Mouse (Mus musculus): Measurements from ENCODE around the gene Zdhhc17. TPM values are rescaled to one million over a fixed set of nuclear protein-coding genes. Genes with fewer than 3 reads are reported as not detected.

Gene Zdhhc17
- polyA plus RNA-seq, 1 experiment from 2014 or later: 19.7 TPM

GRCm38 (mm10) chr10:110994761-110995160 is 15.2 kb downstream of the Zdhhc17 start:
- H3K4me3 ChIP-seq (ENCODE audit: low read depth, low read length): no peak overlapping the region
- H3K4me2 ChIP-seq: no peak overlapping the region
- no peaks in the 10 kb centered on the region for H3K27me3 ChIP-seq (ENCODE audit: control insufficient read depth, insufficient read depth, low read length)
- ATAC-seq (replicated peaks; ENCODE audit: insufficient number of reproducible peaks, low FRiP score, low TSS enrichment): no peak
- H3K36me3 ChIP-seq (ENCODE audit: control insufficient read depth, insufficient read depth, low read length): no peaks in the 10 kb centered on the region
- H3K27ac ChIP-seq (ENCODE audit: low read depth, low read length): no peak overlapping the region
- no peaks in the 10 kb centered on the region for H3K9me3 ChIP-seq (replicated peaks; ENCODE audit: control insufficient read depth, low read length)
- peaks cover 18% of the 10 kb centered on the region for H3K4me1 ChIP-seq (ENCODE audit: control insufficient read depth, insufficient read depth, low read length)
- 64% methylated on average over 5 of the region's 5 CpGs for WGBS (ENCODE audit: insufficient replicate concordance)
- H3K9ac ChIP-seq (ENCODE audit: low read depth, low read length): no peak overlapping the region

GRCm38 (mm10) chr10:110993249-110993648 is 16.7 kb downstream of the Zdhhc17 start:
- no peak overlapping the region for H3K4me2 ChIP-seq
- no peak overlapping the region for H3K4me3 ChIP-seq (ENCODE audit: low read depth, low read length)
- no peaks in the 10 kb centered on the region for H3K27me3 ChIP-seq (ENCODE audit: control insufficient read depth, insufficient read depth, low read length)
- no peaks in the 10 kb centered on the region for H3K9me3 ChIP-seq (replicated peaks; ENCODE audit: control insufficient read depth, low read length)
- no peak for ATAC-seq (replicated peaks; ENCODE audit: insufficient number of reproducible peaks, low FRiP score, low TSS enrichment)
- 68% methylated on average over 5 of the region's 5 CpGs for WGBS (ENCODE audit: insufficient replicate concordance)
- H3K4me1 ChIP-seq (ENCODE audit: control insufficient read depth, insufficient read depth, low read length): peaks cover 18% of the 10 kb centered on the region
- no peak overlapping the region for H3K9ac ChIP-seq (ENCODE audit: low read depth, low read length)
- H3K36me3 ChIP-seq (ENCODE audit: control insufficient read depth, insufficient read depth, low read length): no peaks in the 10 kb centered on the region
- H3K27ac ChIP-seq (ENCODE audit: low read depth, low read length): no peak overlapping the region

- 32% methylated on average over 9 of the region's 9 CpGs for WGBS (ENCODE audit: insufficient replicate concordance)
- Histone ChIP-seq H3K4me3 (ENCODE audit: low read depth, low read length) (no peak overlapping the region), H3K27me3 (ENCODE audit: control insufficient read depth, insufficient read depth, low read length) (no peaks in the 10 kb centered on the region), H3K9me3 (replicated peaks; ENCODE audit: control insufficient read depth, low read length) (no peaks in the 10 kb centered on the region), H3K4me2 (peak overlapping the region; percentile 9; the same call in 1 of the 2 replicates), H3K27ac (ENCODE audit: low read depth, low read length) (0 out of 2 replicates have a peak overlapping the region, but pooled peaks have one; percentile 22), H3K36me3 (ENCODE audit: control insufficient read depth, insufficient read depth, low read length) (no peaks in the 10 kb centered on the region), H3K9ac (ENCODE audit: low read depth, low read length) (peak overlapping the region; percentile 28; the same call in 1 of the 2 replicates), H3K4me1 (ENCODE audit: control insufficient read depth, insufficient read depth, low read length) (peaks cover 18% of the 10 kb centered on the region)
- ATAC-seq (replicated peaks; ENCODE audit: insufficient number of reproducible peaks, low FRiP score, low TSS enrichment): no peak
Observed at GRCm38 (mm10) chr10:110992047-110992431, 17.9 kb downstream of the Zdhhc17 start.

DNA sequence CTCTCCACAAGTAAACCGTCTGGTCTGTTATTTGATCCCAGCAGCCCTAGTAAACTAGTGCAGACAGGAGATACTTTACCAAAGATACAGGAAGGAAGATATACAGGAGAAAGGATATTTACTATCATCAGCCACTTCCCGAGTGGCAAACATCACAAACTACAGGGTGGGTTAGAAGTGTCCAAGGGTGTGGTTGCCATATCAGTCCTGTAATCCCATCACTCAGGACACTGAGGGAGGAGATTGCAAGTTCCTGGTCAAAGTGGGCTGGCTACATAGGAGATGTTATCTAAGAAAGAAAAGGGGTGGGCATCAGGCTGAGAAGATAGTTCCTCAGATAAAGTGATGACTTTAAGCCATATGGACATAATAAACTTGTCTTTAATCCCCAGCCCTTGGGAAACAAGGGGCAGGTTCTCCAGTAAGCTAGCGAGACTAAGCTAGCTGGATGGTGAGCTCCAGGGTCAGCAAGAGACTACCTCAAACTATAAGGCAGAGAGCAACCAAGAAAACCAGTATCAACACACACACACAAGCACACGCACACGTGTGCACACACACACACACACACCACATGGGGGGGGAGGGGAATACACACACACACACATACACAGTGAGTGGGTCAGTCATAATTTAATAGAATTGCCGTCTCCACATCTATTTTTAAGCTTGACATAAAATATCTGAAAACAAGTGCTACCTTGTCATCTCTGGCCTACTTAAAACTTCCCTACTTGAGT is 18.5 kb downstream of the Zdhhc17 start:
- 0 out of 2 replicates have a peak overlapping the region, but pooled peaks have one; percentile 22 for H3K27ac ChIP-seq (ENCODE audit: low read depth, low read length)
- no peak overlapping the region for H3K4me3 ChIP-seq (ENCODE audit: low read depth, low read length)
- no peak for ATAC-seq (replicated peaks; ENCODE audit: insufficient number of reproducible peaks, low FRiP score, low TSS enrichment)
- H3K9me3 ChIP-seq (replicated peaks; ENCODE audit: control insufficient read depth, low read length): no peaks in the 10 kb centered on the region
- H3K4me2 ChIP-seq: no peak overlapping the region
- 53% methylated on average over 6 of the region's 6 CpGs for WGBS (ENCODE audit: insufficient replicate concordance)
- no peaks in the 10 kb centered on the region for H3K36me3 ChIP-seq (ENCODE audit: control insufficient read depth, insufficient read depth, low read length)
- H3K27me3 ChIP-seq (ENCODE audit: control insufficient read depth, insufficient read depth, low read length): no peaks in the 10 kb centered on the region
- peaks cover 22% of the 10 kb centered on the region for H3K4me1 ChIP-seq (ENCODE audit: control insufficient read depth, insufficient read depth, low read length)
- 0 out of 2 replicates have a peak overlapping the region, but pooled peaks have one; percentile 28 for H3K9ac ChIP-seq (ENCODE audit: low read depth, low read length)

- no peak for ATAC-seq (replicated peaks; ENCODE audit: insufficient number of reproducible peaks, low FRiP score, low TSS enrichment)
- Histone ChIP-seq H3K4me1 (ENCODE audit: control insufficient read depth, insufficient read depth, low read length) (peaks cover 18% of the 10 kb centered on the region), H3K4me3 (ENCODE audit: low read depth, low read length) (no peak overlapping the region), H3K27me3 (ENCODE audit: control insufficient read depth, insufficient read depth, low read length) (no peaks in the 10 kb centered on the region), H3K27ac (ENCODE audit: low read depth, low read length) (no peak overlapping the region), H3K9ac (ENCODE audit: low read depth, low read length) (no peak overlapping the region), H3K36me3 (ENCODE audit: control insufficient read depth, insufficient read depth, low read length) (no peaks in the 10 kb centered on the region), H3K4me2 (no peak overlapping the region), H3K9me3 (replicated peaks; ENCODE audit: control insufficient read depth, low read length) (no peaks in the 10 kb centered on the region)
- 59% methylated on average over 2 of the region's 2 CpGs for WGBS (ENCODE audit: insufficient replicate concordance)
Observed at GRCm38 (mm10) chr10:110989729-110990128, 20.2 kb downstream of the Zdhhc17 start.

DNA sequence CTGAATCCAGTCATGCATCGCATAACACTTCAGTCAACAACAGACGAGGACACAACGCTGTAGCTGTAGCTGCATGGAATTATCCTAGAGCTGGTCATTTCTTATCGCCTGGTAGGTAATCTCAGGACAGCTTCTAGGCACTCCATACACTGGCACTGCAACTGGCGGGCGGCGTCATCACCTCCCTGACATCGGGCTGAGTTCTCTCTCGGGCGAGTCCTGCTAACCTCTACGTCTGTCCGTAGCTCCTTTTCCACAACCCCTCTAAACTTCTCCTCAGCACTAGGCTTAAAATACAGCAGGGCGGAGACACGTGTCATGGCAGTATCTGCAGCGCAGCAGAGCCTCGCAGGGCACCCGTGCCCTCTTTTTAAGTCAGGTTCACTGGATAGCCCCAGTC is 23.3 kb downstream of the Zdhhc17 start:
- no peak for ATAC-seq (replicated peaks; ENCODE audit: insufficient number of reproducible peaks, low FRiP score, low TSS enrichment)
- H3K9ac ChIP-seq (ENCODE audit: low read depth, low read length): no peak overlapping the region
- 0 out of 2 replicates have a peak overlapping the region, but pooled peaks have one; percentile 35 for H3K27ac ChIP-seq (ENCODE audit: low read depth, low read length)
- peaks cover 9% of the 10 kb centered on the region for H3K4me1 ChIP-seq (ENCODE audit: control insufficient read depth, insufficient read depth, low read length)
- H3K36me3 ChIP-seq (ENCODE audit: control insufficient read depth, insufficient read depth, low read length): no peaks in the 10 kb centered on the region
- peak overlapping the region; percentile 47 for H3K4me2 ChIP-seq
- no peak overlapping the region for H3K4me3 ChIP-seq (ENCODE audit: low read depth, low read length)
- no peaks in the 10 kb centered on the region for H3K27me3 ChIP-seq (ENCODE audit: control insufficient read depth, insufficient read depth, low read length)
- WGBS (ENCODE audit: insufficient replicate concordance): 47% methylated on average over 17 of the region's 17 CpGs
- no peaks in the 10 kb centered on the region for H3K9me3 ChIP-seq (replicated peaks; ENCODE audit: control insufficient read depth, low read length)

DNA sequence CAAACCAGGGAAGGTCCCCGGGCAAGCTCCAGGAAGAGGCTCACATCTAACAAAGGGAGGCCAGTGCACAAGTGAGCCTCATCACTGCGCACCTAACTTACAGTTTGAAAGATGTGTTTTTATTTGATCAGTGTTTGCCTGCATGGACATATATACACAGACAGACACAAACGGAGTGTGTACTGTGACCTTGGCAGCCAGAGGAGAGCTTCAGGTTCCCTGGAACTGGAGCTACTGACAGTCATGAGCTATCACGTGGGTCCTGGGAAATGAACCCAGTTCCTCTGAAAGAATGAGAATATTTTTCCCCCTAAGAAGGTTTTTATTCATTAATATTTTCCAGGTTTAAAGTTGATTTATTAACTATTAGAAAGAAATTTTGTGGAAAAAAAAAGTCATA is 27.2 kb downstream of the Zdhhc17 start:
- H3K4me1 ChIP-seq (ENCODE audit: control insufficient read depth, insufficient read depth, low read length): peaks cover 4% of the 10 kb centered on the region; the same call in 1 of the 2 replicates
- H3K27ac ChIP-seq (ENCODE audit: low read depth, low read length): no peak overlapping the region
- 82% methylated on average over 4 of the region's 4 CpGs for WGBS (ENCODE audit: insufficient replicate concordance)
- no peaks in the 10 kb centered on the region for H3K9me3 ChIP-seq (replicated peaks; ENCODE audit: control insufficient read depth, low read length)
- 0 out of 2 replicates have a peak, but pooled peaks cover 2% of the 10 kb centered on the region for H3K36me3 ChIP-seq (ENCODE audit: control insufficient read depth, insufficient read depth, low read length)
- H3K9ac ChIP-seq (ENCODE audit: low read depth, low read length): no peak overlapping the region
- H3K27me3 ChIP-seq (ENCODE audit: control insufficient read depth, insufficient read depth, low read length): no peaks in the 10 kb centered on the region
- ATAC-seq (replicated peaks; ENCODE audit: insufficient number of reproducible peaks, low FRiP score, low TSS enrichment): no peak
- no peak overlapping the region for H3K4me3 ChIP-seq (ENCODE audit: low read depth, low read length)
- no peak overlapping the region for H3K4me2 ChIP-seq

DNA sequence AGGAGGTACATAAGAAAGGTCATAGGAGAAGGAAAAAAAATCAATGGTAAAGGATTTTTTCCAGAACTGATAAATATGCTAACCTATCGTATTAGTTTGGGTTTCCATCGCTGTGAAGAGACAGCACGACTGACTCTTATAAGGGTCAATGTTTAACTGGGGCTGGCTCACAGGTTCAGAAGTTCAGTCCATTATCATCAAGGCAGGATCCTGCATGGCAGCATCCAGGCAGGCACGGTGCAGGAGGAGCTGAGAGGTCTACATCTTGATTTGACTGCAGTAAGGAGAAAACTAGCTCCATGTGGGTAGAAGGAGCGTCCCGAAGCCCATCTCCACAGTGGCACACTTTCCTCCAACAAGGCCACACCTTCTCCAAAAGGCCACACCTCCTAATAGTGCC is 29.5 kb downstream of the Zdhhc17 start:
- 0 out of 2 replicates have a peak, but pooled peaks cover 2% of the 10 kb centered on the region for H3K36me3 ChIP-seq (ENCODE audit: control insufficient read depth, insufficient read depth, low read length)
- no peaks in the 10 kb centered on the region for H3K9me3 ChIP-seq (replicated peaks; ENCODE audit: control insufficient read depth, low read length)
- no peak overlapping the region for H3K4me2 ChIP-seq
- H3K4me3 ChIP-seq (ENCODE audit: low read depth, low read length): no peak overlapping the region
- H3K27me3 ChIP-seq (ENCODE audit: control insufficient read depth, insufficient read depth, low read length): no peaks in the 10 kb centered on the region
- no peak overlapping the region for H3K9ac ChIP-seq (ENCODE audit: low read depth, low read length)
- no peaks in the 10 kb centered on the region for H3K4me1 ChIP-seq (ENCODE audit: control insufficient read depth, insufficient read depth, low read length)
- 95% methylated on average over 6 of the region's 6 CpGs for WGBS (ENCODE audit: insufficient replicate concordance)
- no peak for ATAC-seq (replicated peaks; ENCODE audit: insufficient number of reproducible peaks, low FRiP score, low TSS enrichment)
- H3K27ac ChIP-seq (ENCODE audit: low read depth, low read length): no peak overlapping the region

DNA sequence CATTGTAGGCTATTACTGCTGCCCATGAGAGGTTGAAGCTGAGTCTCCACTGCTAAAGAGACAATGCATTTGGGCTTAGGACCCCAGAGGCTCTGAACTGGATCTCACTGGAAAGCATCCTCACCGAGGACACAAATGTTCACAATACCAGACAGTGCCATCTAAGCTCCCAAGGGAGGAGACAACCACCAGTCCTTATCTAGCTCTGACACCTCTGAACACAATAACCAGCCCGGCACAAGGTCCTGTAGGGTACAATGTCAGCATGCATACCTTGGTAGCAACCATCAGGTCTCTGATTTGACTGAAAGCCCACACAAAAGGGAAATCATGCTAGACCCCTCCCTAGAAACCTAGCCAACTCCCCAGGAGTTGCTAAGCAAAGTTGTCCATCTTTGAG is 30.5 kb downstream of the Zdhhc17 start:
- H3K27me3 ChIP-seq (ENCODE audit: control insufficient read depth, insufficient read depth, low read length): no peaks in the 10 kb centered on the region
- H3K4me2 ChIP-seq: no peak overlapping the region
- H3K27ac ChIP-seq (ENCODE audit: low read depth, low read length): no peak overlapping the region
- H3K4me1 ChIP-seq (ENCODE audit: control insufficient read depth, insufficient read depth, low read length): no peaks in the 10 kb centered on the region
- ATAC-seq (replicated peaks; ENCODE audit: insufficient number of reproducible peaks, low FRiP score, low TSS enrichment): no peak
- no peak overlapping the region for H3K4me3 ChIP-seq (ENCODE audit: low read depth, low read length)
- H3K36me3 ChIP-seq (ENCODE audit: control insufficient read depth, insufficient read depth, low read length): 0 out of 2 replicates have a peak, but pooled peaks cover 2% of the 10 kb centered on the region
- 61% methylated on average over 2 of the region's 2 CpGs for WGBS (ENCODE audit: insufficient replicate concordance)
- no peak overlapping the region for H3K9ac ChIP-seq (ENCODE audit: low read depth, low read length)
- no peaks in the 10 kb centered on the region for H3K9me3 ChIP-seq (replicated peaks; ENCODE audit: control insufficient read depth, low read length)
